Mouse (Mus musculus): Measurements from ENCODE around the gene Kxd1.
A peak's percentile ranks its signal among the peaks of the same experiment; 100 is the strongest.

Kxd1 gene

DNA sequence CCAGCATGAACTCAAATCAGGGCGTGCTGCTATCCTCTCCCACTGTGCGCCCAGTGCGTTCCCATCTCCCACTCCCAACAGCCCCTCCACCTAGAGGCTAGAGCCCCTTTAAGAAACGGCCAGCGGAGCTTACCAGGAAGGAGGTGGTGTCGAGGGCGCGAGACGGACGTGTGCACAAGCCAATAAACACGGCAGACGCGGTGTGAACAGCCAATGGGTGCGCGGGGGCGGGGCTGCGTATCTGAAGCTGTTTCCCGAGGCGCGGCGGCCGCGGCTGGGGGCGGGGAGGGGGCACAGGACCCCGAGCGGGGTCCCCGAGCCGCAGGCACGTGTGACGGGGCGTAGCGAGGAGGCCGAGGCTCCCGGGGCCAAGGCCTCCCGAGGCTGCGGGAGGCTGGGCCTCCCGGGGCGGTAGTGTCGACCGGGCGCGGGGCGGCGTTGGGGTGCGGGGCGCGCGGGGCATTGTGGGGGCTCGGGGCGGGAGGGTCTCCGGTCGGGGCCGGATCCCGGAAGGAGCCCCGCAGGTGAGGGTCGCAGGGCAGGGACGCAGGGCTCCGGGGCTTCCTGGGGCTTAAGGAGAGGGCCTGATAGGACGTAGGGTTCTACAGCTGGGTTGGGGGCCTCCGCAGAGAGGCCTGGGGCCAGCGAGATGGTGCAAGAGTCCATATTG lies at the start of gene Kxd1, which contains the start of gene Fkbp8:
Kxd1 (minus strand) TSS at position 445 of the 670 bp plus-strand sequence.
Fkbp8 (plus strand) TSS at position 213 of the 670 bp plus-strand sequence.
- DNase-seq (ENCODE audit: low read depth, low spot score), result peak; percentile 87

- no peak for DNase-seq (ENCODE audit: low read depth, low spot score)
Measured at GRCm38 (mm10) chr8:70577207-70577606, 49.5 kb upstream of the Kxd1 start.

GRCm38 (mm10) chr8:70574915-70575314 lies 47.2 kb upstream of the Kxd1 start:
- no peak for DNase-seq (ENCODE audit: low read depth, low spot score)

DNA sequence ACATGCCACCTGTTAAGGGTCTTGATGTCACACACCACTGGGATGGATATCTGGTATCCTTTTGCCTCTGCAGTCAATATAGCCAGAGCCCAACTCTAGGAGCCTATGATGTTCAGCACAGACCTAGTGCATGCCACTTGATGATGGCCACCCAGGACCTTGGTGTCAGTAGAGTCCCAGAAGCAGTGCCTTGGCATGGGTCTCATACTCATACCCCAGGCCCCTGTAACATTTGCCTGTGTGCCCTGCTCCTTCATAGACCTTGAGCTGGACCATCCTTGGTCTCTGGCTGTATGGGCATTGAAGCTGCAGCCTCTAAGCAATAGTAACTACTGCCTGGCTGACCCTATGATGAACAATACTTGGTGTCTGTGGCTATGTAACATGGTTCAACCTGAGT lies 46.5 kb upstream of the Kxd1 start:
- no peak for DNase-seq (ENCODE audit: low read depth, low spot score)

DNA sequence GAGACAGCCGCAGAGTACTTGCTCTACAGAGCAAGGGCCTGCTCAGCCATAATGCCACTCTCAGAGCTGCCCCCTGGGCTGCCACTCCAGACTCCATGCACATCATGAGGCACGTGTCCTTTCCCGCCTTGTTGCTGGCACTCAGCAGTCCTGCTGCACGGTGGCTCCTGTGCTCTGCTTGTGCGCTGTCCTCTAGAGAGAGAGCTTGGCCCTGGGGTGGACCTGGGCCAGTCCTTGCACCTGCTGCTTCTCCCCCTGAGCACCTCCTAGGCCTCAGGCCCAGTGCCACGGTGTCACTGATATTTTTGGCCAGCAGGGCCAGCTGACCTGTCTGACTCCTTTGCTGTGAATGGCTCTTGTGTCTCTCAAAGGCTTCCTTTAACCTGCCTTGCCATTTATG lies 43.2 kb upstream of the Kxd1 start:
- DNase-seq (ENCODE audit: low read depth, low spot score), result no peak

- no peak for DNase-seq (ENCODE audit: low read depth, low spot score)
Measured at GRCm38 (mm10) chr8:70570360-70570759, 42.6 kb upstream of the Kxd1 start.

DNA sequence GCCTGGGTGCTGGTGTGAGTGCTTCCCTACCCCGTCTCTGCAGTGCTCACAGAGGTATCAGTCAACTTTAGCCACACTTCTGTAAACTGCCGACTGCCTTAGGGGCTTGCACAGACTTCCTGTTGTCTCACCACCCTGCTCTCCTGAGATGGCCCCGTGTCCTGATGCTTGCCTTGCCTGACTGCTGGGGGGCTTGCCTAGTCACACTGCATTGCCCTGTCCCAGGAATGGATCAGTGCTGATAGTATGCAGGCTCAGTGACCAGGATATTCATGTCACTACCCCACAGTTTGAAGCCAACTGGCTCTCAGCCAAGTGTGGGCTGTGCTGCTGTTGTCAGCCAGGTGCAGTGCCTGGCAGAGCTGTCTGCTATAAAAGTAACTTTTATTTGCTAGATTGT lies 37.8 kb upstream of the Kxd1 start:
- DNase-seq (ENCODE audit: low read depth, low spot score), result no peak

- DNase-seq (ENCODE audit: low read depth, low spot score), result no peak
Measured at GRCm38 (mm10) chr8:70564696-70565235, 37.0 kb upstream of the Kxd1 start.

GRCm38 (mm10) chr8:70563763-70564387 lies 36.1 kb upstream of the Kxd1 start:
- DNase-seq (ENCODE audit: low read depth, low spot score), result no peak

GRCm38 (mm10) chr8:70562802-70563201 lies 35.0 kb upstream of the Kxd1 start:
- DNase-seq (ENCODE audit: low read depth, low spot score), result no peak

GRCm38 (mm10) chr8:70561809-70562535 lies 34.2 kb upstream of the Kxd1 start:
- DNase-seq (ENCODE audit: low read depth, low spot score), result no peak

- DNase-seq (ENCODE audit: low read depth, low spot score), result no peak
Measured at GRCm38 (mm10) chr8:70561357-70561756, 33.6 kb upstream of the Kxd1 start.

DNA sequence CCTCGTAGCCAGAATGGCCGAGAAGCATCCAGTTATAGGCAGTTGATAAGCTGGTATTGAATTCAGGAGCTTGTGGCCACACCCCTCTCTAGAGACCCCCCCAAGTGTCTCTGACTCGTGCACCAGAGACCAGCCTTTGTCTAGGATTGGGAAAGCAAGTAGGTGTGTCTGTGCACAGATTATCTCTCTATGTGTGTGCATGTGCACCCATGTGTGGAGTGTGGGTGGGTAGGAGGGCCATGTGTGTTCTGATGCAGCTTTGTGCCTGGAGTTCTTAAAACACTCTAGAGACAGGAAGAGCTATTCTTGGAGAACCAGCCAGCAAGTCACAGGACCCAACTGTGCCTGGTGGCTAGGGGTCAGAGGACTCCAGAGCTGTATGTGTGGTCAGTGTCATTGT lies 32.8 kb upstream of the Kxd1 start:
- no peak for DNase-seq (ENCODE audit: low read depth, low spot score)

- no peak for DNase-seq (ENCODE audit: low read depth, low spot score)
Measured at GRCm38 (mm10) chr8:70560096-70560495, 32.3 kb upstream of the Kxd1 start.

DNA sequence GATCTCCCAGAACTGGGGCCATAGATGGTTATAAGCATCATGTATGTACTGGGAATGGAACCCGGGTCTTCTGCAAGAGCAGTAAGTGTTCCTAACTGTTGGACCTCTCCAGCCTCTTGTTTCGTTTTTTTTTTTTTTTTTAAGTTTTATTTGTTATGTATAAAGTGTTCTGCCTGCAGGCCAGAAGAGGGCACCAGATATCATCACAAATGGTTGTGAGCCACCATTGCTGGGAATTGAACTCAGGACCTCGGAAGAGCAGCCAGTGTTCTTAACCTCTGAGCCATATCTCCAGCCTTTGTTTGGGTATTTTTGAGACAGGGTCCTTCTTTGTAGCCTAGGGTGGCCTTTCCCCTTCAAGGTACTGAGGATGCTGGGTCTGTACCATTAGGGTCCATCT lies 31.2 kb upstream of the Kxd1 start:
- DNase-seq (ENCODE audit: low read depth, low spot score), result no peak

DNA sequence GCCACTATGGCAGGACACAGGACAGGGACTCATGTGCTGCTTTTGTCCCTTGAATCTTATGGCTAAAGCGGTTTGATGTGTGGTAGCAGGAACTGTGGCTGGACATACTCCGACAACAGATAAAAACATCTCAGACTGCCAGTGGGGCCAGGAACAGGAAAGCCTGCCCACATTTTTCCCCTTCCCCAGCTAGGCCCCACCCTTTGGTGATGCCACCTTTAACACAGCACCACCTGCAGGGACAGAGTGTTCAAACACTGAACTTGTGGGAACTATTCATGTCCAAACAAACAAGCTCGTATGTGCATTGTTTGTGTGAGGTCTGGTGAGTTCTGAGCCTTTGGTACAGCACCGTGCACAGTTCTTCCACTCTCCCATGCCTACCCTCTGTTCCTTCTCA lies 30.6 kb upstream of the Kxd1 start:
- no peak for DNase-seq (ENCODE audit: low read depth, low spot score)

DNA sequence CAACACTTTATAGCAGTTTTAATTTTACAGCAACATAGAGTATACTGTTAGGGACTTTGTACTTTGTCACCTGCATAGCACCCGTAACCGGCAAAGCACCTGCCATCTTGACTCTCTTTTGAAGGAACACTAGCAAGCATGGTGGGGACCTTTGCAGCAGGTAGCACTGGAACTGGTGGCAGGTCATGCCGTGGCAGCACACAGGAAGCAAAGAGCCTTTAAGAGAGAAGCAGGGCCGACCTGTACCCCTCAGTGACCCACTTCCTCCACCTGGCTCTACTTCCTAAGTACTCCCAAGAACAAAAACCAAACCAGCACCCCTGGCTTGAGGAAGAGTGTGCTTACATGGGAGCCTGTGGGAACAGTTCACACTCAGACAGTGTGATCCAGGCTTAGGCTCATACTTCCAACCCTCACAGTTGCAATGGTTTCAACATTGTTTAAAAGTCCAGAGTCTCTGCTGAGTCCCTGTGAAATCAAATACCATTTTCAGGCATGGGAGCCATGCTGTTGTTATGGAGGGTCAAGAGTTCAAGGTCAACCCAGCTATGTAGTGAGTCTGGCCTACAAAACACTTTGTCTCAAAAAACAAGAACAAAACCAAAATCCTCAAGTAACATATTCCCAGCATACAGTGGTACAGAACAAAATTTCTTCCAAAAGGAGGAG lies 27.5 kb upstream of the Kxd1 start:
- no peak for DNase-seq (ENCODE audit: low read depth, low spot score)

GRCm38 (mm10) chr8:70553740-70554139 lies 26.0 kb upstream of the Kxd1 start:
- DNase-seq (ENCODE audit: low read depth, low spot score), result peak; percentile 20

DNA sequence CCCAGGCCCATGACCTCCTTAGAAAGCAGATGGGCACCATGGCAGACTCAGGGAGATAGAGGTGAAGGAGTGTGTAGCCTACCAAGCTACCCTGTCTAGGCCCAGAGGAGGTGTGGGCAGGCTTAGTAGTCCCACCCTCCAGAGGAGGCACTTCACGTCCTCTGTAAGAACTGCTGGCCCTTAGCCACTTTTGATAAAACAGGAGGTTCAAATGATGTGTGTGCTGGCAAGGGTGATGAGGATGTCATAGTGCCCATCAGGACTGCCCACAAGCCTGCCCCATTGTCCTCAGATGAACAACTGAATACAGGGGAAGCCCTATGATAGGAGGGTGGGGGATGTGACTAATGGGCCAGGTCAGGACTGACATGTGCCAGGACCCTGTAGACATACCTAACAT lies 25.1 kb upstream of the Kxd1 start:
- DNase-seq (ENCODE audit: low read depth, low spot score), result no peak

DNA sequence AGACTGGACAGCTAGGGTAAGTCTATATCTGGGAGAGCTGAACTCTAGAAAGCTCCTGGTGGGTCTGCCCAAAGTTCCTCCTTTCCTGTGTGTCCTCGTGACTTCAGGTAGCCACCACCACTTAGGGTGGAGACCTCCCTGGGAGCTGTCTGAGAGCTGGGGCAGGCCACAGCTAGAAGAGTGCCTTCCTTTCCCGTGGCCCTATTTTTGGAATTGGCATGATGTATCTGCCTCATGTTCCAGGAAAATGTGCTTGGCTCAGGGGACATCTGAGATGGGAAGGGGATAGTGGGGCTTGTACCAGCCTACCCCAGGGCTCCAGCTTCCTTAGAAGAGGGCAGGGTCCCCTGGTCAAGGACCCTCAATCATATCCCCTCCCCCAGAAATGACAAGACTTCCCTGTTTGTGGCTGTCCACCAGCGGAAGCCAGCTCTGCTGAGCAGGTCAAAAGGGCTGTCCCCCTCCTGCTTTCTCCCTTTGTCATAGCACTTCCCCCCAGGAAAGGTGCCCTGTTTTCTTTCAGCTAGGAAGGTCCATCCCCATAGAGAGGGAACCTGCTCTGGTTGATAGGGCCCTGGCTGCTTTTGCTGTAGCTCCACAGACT lies 23.9 kb upstream of the Kxd1 start:
- no peak for DNase-seq (ENCODE audit: low read depth, low spot score)

DNA sequence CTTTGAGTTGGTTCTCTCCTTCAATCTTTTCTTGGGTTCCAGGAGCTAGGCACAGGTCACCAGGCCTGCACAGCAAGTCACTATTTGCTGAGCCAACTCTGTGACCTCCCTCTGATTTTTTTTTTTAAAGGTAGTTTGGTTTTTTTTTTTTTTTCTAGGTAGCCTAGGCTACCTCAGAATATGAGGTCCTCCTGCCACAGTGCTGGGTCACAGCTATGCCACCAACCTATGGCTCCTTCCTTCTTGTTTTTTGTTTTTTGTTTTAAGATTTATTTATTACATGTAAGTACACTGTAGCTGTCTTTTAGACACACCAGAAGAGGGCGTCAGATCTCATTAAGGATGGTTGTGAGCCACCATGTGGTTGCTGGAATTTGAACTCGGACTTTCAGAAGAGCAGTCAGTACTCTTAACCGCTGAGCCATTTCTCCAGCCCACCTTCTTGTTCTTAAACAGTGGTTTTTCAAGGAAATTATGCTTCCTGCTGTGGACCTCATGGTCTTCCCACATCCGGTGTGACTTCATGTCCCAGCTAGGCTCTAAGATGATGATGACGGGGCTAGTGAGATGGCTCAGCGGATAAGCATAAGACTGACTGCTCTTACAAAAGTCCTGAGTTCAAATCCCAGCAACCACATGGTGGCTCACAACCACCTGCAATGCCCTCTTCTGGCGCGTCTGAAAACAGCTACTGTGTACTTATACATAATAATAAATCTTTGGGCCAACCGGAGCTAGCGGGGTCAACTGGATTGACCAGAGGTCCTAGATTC lies 21.8 kb upstream of the Kxd1 start:
- DNase-seq (ENCODE audit: low read depth, low spot score), result no peak
